Mouse (Mus musculus): Measurements from ENCODE around the gene Syne3. TPM values are rescaled to one million over a fixed set of nuclear protein-coding genes. Genes with fewer than 3 reads are reported as not detected.
A peak's percentile ranks its signal among the peaks of the same experiment; 100 is the strongest.

Gene Syne3
- total and polyA plus RNA-seq, 2 experiments from 2014 or later = 1.8 to 5.0 TPM

- TF ChIP-seq CTCF (IDR thresholded peaks at IDR 0.05; ENCODE audit: low read depth) = no peak
- TF ChIP-seq EP300 (IDR thresholded peaks at IDR 0.05; ENCODE audit: low read depth) = no peak
- no peaks in the 10 kb centered on the region for H3K4me1 ChIP-seq (ENCODE audit: control insufficient read depth, insufficient read depth)
Observed at GRCm38 (mm10) chr12:104940466-104940865, 69.1 kb downstream of the Syne3 start.

GRCm38 (mm10) chr12:104940027-104940386 lies 69.6 kb downstream of the Syne3 start:
- H3K9ac ChIP-seq (replicated peaks; ENCODE audit: low read depth, low read length) = no peak overlapping the region
- ATAC-seq (ENCODE audit: insufficient read depth, low read depth) (peak; percentile 36; the same call in 1 of the 2 replicates), DNase-seq (ENCODE audit: low spot score) (no peak)
- H3K4me3 ChIP-seq (ENCODE audit: low read depth, low read length) = no peak overlapping the region
- H3K27me3 ChIP-seq (ENCODE audit: control insufficient read depth, insufficient read depth, low read length) = no peaks in the 10 kb centered on the region
- H3K27ac ChIP-seq (ENCODE audit: low read depth) = no peak overlapping the region
- H3K4me1 ChIP-seq (ENCODE audit: control insufficient read depth, insufficient read depth) = no peaks in the 10 kb centered on the region
- peaks cover 4% of the 10 kb centered on the region; the same call in 1 of the 2 replicates for H3K9me3 ChIP-seq (replicated peaks; ENCODE audit: control insufficient read depth, low read length)
- no peak overlapping the region for H3K4me2 ChIP-seq (ENCODE audit: low read depth, low read length)
- WGBS = 22% methylated on average over 4 of the region's 4 CpGs
- H3K36me3 ChIP-seq (replicated peaks; ENCODE audit: control insufficient read depth, insufficient read depth, low read length) = peaks cover 50% of the 10 kb centered on the region
- TF ChIP-seq CTCF (IDR thresholded peaks at IDR 0.05; ENCODE audit: low read depth) = no peak

More at GRCm38 (mm10) chr12:104940466-104940865, 69.1 kb downstream of the Syne3 start:
- no peak overlapping the region for H3K4me2 ChIP-seq (ENCODE audit: low read depth, low read length)
- DNase-seq (ENCODE audit: low spot score) = no peak
- H3K27me3 ChIP-seq (ENCODE audit: control insufficient read depth, insufficient read depth, low read length) = no peaks in the 10 kb centered on the region
- no peak for ATAC-seq (ENCODE audit: insufficient read depth, low read depth)
- H3K4me3 ChIP-seq (ENCODE audit: low read depth, low read length) = no peak overlapping the region
- peaks cover 52% of the 10 kb centered on the region for H3K36me3 ChIP-seq (replicated peaks; ENCODE audit: control insufficient read depth, insufficient read depth, low read length)
- 80% methylated on average over 9 of the region's 9 CpGs for WGBS
- H3K9ac ChIP-seq (replicated peaks; ENCODE audit: low read depth, low read length) = no peak overlapping the region
- no peak overlapping the region for H3K27ac ChIP-seq (ENCODE audit: low read depth)
- peaks cover 4% of the 10 kb centered on the region; the same call in 1 of the 2 replicates for H3K9me3 ChIP-seq (replicated peaks; ENCODE audit: control insufficient read depth, low read length)

GRCm38 (mm10) chr12:104939372-104940026 lies 70.1 kb downstream of the Syne3 start:
- 43% methylated on average over 13 of the region's 13 CpGs for WGBS
- peak; percentile 72 for DNase-seq (ENCODE audit: low spot score)
- Histone ChIP-seq H3K9me3 (replicated peaks; ENCODE audit: control insufficient read depth, low read length) (peaks cover 4% of the 10 kb centered on the region; the same call in 1 of the 2 replicates), H3K4me2 (ENCODE audit: low read depth, low read length) (no peak overlapping the region), H3K9ac (replicated peaks; ENCODE audit: low read depth, low read length) (no peak overlapping the region), H3K36me3 (replicated peaks; ENCODE audit: control insufficient read depth, insufficient read depth, low read length) (peaks cover 45% of the 10 kb centered on the region), H3K27ac (ENCODE audit: low read depth) (no peak overlapping the region), H3K27me3 (ENCODE audit: control insufficient read depth, insufficient read depth, low read length) (no peaks in the 10 kb centered on the region), H3K4me1 (ENCODE audit: control insufficient read depth, insufficient read depth) (no peaks in the 10 kb centered on the region), H3K4me3 (ENCODE audit: low read depth, low read length) (no peak overlapping the region)
- TF ChIP-seq EP300 (IDR thresholded peaks at IDR 0.05; ENCODE audit: low read depth) (no peak), CTCF (IDR thresholded peaks at IDR 0.05; ENCODE audit: low read depth) (peak; percentile 91)
- ATAC-seq (ENCODE audit: insufficient read depth, low read depth) = peak; percentile 62

- Histone ChIP-seq H3K27me3 (ENCODE audit: control insufficient read depth, insufficient read depth, low read length) (no peaks in the 10 kb centered on the region), H3K36me3 (replicated peaks; ENCODE audit: control insufficient read depth, insufficient read depth, low read length) (peaks cover 39% of the 10 kb centered on the region), H3K4me3 (ENCODE audit: low read depth, low read length) (no peak overlapping the region), H3K27ac (ENCODE audit: low read depth) (no peak overlapping the region), H3K9ac (replicated peaks; ENCODE audit: low read depth, low read length) (no peak overlapping the region), H3K4me1 (ENCODE audit: control insufficient read depth, insufficient read depth) (no peaks in the 10 kb centered on the region), H3K4me2 (ENCODE audit: low read depth, low read length) (no peak overlapping the region), H3K9me3 (replicated peaks; ENCODE audit: control insufficient read depth, low read length) (peaks cover 4% of the 10 kb centered on the region; the same call in 1 of the 2 replicates)
- 72% methylated on average over 5 of the region's 5 CpGs for WGBS
- DNase-seq (ENCODE audit: low spot score) (no peak), ATAC-seq (ENCODE audit: insufficient read depth, low read depth) (no peak)
- TF ChIP-seq EP300 (IDR thresholded peaks at IDR 0.05; ENCODE audit: low read depth) = no peak
- no peak for TF ChIP-seq CTCF (IDR thresholded peaks at IDR 0.05; ENCODE audit: low read depth)
Observed at GRCm38 (mm10) chr12:104938935-104939334, 70.7 kb downstream of the Syne3 start.

GRCm38 (mm10) chr12:104936223-104936622 lies 73.4 kb downstream of the Syne3 start:
- Histone ChIP-seq H3K9me3 (replicated peaks; ENCODE audit: control insufficient read depth, low read length) (peaks cover 4% of the 10 kb centered on the region; the same call in 1 of the 2 replicates), H3K27ac (ENCODE audit: low read depth) (no peak overlapping the region), H3K4me2 (ENCODE audit: low read depth, low read length) (no peak overlapping the region), H3K27me3 (ENCODE audit: control insufficient read depth, insufficient read depth, low read length) (no peaks in the 10 kb centered on the region), H3K4me1 (ENCODE audit: control insufficient read depth, insufficient read depth) (no peaks in the 10 kb centered on the region), H3K36me3 (replicated peaks; ENCODE audit: control insufficient read depth, insufficient read depth, low read length) (peaks cover 24% of the 10 kb centered on the region), H3K9ac (replicated peaks; ENCODE audit: low read depth, low read length) (no peak overlapping the region), H3K4me3 (ENCODE audit: low read depth, low read length) (no peak overlapping the region)
- DNase-seq (ENCODE audit: low spot score) = no peak
- ATAC-seq (ENCODE audit: insufficient read depth, low read depth) = no peak
- WGBS = 74% methylated on average over 4 of the region's 4 CpGs
- TF ChIP-seq EP300 (IDR thresholded peaks at IDR 0.05; ENCODE audit: low read depth) (no peak), CTCF (IDR thresholded peaks at IDR 0.05; ENCODE audit: low read depth) (peak; percentile 55)

- Histone ChIP-seq H3K27ac (ENCODE audit: low read depth) (no peak overlapping the region), H3K36me3 (replicated peaks; ENCODE audit: control insufficient read depth, insufficient read depth, low read length) (peaks cover 20% of the 10 kb centered on the region), H3K4me3 (ENCODE audit: low read depth, low read length) (no peak overlapping the region), H3K4me2 (ENCODE audit: low read depth, low read length) (no peak overlapping the region), H3K4me1 (ENCODE audit: control insufficient read depth, insufficient read depth) (no peaks in the 10 kb centered on the region), H3K9me3 (replicated peaks; ENCODE audit: control insufficient read depth, low read length) (peaks cover 4% of the 10 kb centered on the region; the same call in 1 of the 2 replicates), H3K27me3 (ENCODE audit: control insufficient read depth, insufficient read depth, low read length) (no peaks in the 10 kb centered on the region), H3K9ac (replicated peaks; ENCODE audit: low read depth, low read length) (no peak overlapping the region)
- no peak for ATAC-seq (ENCODE audit: insufficient read depth, low read depth)
- 86% methylated on average over 8 of the region's 8 CpGs for WGBS
- no peak for TF ChIP-seq CTCF (IDR thresholded peaks at IDR 0.05; ENCODE audit: low read depth)
- TF ChIP-seq EP300 (IDR thresholded peaks at IDR 0.05; ENCODE audit: low read depth) = no peak
- no peak for DNase-seq (ENCODE audit: low spot score)
Observed at GRCm38 (mm10) chr12:104935144-104935543, 74.5 kb downstream of the Syne3 start.

All from heart, postnatal 0 days (tissue).